Mouse (Mus musculus) hematopoietic stem cell, adult 5-6 weeks (primary cell): ENCODE results near the gene Sgsm3. TPM values are rescaled to one million over a fixed set of nuclear protein-coding genes. Genes with fewer than 3 reads are reported as not detected.
"Not testable (repeated sequence)": the region's sequence is repeated elsewhere in the genome, so short reads cannot be mapped to it uniquely, and the experiment has no call there.

Experiments used
- ATAC-seq, 2 experiments: fragments of 125-278 bp in 1 of 2; replicated peaks in 1 of 2; 2 replicates each; pipeline ENCODE4 v1.8.0; 2016 to 2017; ENCODE audit warnings: inconsistent platforms in 2 of 2, mild to moderate bottlenecking in 2 of 2, moderate number of reproducible peaks in 2 of 2, low read depth in 1 of 2, moderate TSS enrichment in 1 of 2; ENCODE audit not compliant: low FRiP score in 2 of 2, poor library complexity in 2 of 2, severe bottlenecking in 2 of 2, insufficient read depth in 1 of 2, low TSS enrichment in 1 of 2
- total RNA-seq: library from RNA; stranded (forward); fragments of 172-1452, 232-1000 nt; gene quantifications from 2 replicates; pipeline ENCODE4 v1.2.3, GENCODE M21; 2017

Gene Sgsm3
- total RNA-seq: 21.7 and 39.5 TPM in 2 replicates

DNA sequence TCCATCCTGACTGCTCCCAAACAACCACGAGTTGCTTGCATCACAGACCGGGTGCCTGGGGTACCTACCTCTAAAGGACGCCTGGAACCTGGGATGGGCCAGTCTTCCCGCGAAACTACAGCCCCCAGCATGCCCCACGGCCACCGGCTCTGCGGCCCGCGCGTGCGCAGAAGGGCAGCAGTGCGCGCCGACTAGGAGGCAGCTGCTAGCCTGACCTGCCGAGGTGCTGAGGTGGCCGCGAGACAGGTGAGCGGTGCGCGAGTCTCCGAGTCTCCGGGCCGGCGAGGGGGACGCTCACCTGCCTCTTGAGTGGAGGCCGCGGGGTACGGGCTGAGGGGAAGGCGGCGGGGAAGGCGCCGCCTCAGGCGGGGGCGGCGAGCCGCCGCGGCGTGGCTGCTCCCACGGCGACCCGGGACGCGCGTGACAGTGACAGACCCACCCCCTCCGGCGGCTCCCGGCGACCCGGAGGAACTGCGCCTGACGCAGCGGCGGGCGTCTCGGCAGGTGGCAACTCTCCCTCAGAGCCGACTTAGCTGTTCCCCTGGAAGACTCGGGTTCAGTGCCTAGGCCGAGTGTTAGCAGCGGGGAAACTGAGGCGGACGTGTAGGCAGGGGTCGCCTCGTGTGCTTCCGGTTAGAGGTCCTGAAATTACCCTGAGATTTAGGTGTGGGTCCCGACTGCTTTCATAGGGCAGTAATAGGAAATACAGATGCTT, at the start of gene Sgsm3:
TSS of gene Sgsm3 (plus strand) at position 146 of the 715 bp plus-strand sequence.
- ATAC-seq: peak; percentile 65 to 89

DNA sequence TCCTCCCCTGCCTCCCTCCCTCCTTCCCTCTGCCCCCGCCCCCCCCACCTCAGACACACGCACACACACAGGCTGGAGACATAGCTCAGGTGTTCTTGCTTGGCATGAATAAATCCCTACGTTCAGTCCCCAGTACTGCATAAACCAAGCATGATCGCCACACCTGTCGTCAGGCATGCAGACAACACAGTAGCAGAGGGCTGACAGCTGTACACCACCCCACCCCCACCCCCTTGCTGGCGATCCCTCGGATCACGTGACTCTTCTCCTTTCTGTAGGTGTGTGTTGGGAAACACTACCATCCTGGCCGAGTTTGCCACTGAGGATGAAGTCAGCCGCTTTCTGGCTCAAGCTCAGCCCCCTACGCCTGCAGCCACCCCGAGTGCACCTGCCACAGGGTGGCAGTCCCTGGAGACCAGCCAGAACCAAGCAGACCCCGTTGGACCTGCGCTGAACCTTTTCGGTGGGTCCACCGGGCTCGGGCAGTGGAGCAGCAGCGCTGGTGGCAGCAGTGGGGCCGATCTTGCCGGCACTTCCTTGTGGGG, 48.7 kb upstream of the Sgsm3 start:
- ATAC-seq: no peak

DNA sequence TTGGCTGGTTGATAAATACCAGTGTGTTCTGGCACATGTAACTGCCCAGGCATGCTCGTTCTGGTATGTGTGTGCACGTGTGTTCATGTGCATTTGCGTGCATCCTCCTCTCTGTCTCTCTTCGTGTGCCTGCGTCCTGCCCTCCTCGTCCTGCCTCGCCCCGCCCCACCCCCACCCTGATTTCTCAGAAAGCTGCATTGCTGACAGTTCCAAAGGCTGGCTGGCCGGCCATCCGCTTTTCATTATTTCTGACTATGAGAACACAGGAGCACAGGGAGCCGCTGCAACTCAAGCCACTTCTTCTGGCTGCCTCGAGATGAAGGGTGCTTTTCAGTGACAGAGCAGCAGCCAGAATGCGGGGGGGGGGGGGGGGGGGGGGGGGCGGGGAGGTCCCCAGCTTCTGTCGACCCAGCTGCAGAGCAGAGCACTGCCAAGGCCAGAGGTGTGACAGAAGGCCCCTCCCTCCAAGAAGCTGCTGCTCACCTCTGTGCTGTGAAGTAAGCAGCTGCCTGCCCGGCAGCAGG, 47.5 kb upstream of the Sgsm3 start:
- ATAC-seq: no peak

DNA sequence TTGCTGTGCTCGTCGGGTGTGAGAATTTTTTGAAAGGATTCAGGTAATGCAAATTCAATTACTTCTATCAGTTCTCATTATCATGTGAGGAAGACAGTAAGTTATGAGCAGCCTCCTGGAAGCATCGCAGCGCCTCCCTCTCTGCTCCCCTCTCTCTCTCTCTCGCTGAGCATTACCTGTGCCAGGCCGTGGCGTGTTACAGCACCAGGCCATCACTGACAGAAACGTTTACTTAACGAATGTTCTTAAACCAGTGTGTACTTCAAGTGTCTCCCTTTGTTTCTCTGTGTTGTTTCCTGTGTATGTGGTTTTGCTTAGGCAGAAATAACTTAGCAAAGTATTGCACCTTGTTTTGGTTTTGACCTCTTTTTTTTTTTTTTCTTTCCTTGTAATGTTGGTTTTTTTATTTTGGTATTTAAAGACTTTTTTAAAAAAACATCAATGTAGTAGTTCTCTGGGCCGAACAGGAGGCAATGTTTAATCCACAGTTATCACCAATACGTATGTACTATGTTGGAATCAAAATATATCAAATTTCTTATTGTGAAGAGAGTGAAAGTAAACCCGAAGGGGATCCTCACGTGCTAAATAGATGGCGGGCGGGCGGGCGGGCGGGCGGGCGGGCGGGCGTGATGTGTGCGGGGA, 46.8 kb upstream of the Sgsm3 start:
- ATAC-seq: not testable (repeated sequence)

DNA sequence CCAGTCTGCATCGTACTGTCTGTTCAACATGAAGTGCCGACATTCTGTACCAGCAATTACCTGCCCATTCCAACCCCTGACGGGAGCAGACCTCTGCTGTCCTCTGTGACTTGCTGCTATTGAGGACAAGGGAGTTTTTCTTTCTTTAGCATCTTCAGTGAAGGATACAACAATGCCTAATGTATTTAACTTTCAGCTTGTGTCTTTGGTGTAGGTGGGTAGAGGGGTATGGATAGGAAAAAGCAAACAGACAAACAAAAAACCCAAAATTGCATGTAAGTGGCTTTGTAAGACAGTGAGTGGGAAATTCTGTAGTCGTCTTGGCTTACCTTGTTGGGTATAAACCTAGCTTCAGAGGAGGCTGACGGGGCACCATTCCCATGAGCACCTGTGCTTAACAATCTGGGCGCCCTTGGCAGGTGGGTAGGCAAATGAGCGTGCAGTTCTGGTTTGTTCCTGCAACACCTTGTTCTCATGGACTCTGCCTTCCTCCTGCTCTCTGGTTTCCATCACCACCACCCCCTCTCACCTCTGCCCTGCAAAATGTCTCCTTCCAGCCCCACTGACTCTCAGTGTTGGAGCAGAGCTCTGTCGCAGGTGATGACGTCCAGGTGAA, 46.1 kb upstream of the Sgsm3 start:
- ATAC-seq: no peak

DNA sequence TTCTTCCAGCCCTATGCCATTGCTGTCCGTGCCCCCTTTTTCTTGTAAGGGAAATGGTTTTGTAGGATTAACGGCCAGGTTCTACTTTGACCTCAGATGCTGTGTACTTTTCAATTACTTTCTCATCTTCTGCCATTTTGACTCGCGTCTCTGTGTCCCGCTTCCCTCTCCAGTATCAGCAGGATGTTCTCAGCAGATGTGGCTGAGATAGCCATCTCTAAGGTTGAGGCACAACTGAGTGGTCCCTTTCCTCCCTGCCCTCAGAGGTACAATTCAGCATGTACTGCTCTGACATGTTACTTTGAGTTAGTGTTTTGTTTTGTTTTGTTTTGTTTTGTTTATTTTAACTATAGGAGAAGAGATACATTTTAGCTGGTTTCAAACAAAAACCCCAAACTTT, 42.7 kb upstream of the Sgsm3 start:
- no peak for ATAC-seq

DNA sequence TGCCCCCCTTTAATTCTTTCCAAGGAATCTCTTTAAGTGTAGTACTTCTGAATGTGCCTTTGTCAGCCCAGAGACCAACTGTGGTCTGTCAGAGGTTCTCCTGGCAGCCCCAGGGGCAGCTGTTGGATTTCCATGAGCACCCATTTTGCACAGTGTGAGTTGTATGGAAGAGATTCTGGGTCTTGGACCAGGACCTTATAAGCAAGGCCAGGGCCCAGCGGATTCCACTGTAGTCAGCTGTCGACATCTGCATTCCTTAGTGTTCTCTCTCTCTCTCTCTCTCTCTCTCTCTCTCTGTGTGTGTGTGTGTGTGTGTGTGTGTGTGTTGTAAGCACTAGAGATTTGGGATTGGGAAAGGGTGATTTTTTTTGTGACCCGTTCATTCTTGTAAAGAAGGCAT, 40.9 kb upstream of the Sgsm3 start:
- ATAC-seq: no peak

DNA sequence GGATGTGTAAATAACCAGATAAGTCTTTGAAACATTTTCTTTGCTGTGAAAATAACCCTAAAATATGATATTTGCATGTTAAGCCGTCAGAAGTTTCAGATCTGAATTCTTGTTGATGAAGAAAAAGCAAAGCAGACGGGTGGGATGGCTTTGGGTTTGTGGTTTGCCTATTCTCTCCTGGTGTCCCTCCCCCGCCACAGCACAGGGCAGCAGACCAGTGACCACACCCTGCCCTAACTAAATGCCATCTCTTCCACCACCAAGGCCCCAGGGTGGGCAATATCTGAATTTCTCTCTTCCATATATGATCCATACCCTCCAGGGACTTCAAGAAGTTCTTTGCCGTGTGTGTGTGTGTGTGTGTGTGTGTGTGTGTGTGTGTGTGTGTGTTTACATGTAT, 39.0 kb upstream of the Sgsm3 start:
- no peak for ATAC-seq

DNA sequence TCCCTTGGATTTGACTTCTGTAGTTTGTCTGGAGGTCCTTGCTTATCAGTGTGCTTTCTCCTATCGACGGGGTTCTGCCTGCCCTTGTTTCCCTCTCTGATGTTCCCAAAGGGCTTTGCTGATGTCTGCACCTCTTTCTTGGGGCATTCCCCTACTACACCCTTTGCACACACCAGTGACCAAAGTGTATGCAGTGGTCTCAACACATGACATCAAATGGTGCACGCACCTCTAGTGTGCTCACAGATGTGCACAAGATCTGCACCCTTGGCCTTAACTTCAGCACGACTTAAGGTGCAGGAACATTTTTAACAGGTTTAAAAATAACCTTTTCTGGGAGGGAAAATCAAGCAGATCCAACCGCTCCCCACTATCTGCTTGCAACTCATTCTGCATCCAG, 38.2 kb upstream of the Sgsm3 start:
- no peak for ATAC-seq

DNA sequence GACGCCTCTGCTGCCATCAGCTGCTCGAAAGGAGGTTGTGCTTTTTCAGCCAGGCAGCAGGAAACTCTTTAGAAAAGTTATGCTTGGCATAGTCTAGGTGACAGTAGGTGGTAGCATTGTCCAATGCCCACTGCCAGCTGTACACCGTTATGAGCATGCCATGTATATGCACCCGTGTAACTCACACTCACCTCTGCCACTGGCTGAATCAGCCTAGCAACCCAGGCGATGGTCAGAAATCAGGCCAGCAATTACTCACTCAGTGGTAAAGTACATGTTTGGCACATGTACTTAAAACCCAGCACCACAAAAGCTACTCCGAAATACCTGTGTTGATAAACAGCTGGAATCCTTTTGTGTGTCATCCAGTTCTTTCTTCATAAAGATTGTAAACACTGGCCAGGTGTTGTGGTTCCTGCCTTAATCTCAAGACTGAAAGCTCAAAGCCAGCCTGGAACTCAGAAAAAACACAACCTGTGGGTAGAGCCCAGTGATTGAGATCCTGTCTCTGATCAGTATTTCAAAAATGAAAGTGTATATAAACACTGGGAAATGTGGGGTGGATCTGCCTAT, 36.0 kb upstream of the Sgsm3 start:
- no peak for ATAC-seq

DNA sequence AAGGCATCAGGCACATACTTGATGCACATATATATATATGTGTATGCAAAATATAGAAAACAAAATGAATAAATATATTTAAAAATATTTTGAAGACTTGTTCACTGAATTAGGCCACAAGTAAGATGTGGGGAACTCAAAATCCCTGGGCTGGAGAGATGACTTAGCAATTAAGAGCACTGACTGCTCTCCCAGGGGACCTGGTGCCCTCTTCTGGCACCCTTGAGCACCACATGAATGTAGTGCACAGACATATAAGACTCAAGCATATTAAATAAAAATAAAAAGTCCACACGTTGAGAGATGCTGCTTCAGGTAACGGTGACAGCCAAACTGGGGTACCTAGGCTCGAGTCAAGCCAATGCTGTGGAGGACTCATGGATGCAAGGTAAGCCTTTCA, 31.7 kb upstream of the Sgsm3 start:
- peak; percentile 48 to 67; a peak in 1 of 4 replicates for ATAC-seq

DNA sequence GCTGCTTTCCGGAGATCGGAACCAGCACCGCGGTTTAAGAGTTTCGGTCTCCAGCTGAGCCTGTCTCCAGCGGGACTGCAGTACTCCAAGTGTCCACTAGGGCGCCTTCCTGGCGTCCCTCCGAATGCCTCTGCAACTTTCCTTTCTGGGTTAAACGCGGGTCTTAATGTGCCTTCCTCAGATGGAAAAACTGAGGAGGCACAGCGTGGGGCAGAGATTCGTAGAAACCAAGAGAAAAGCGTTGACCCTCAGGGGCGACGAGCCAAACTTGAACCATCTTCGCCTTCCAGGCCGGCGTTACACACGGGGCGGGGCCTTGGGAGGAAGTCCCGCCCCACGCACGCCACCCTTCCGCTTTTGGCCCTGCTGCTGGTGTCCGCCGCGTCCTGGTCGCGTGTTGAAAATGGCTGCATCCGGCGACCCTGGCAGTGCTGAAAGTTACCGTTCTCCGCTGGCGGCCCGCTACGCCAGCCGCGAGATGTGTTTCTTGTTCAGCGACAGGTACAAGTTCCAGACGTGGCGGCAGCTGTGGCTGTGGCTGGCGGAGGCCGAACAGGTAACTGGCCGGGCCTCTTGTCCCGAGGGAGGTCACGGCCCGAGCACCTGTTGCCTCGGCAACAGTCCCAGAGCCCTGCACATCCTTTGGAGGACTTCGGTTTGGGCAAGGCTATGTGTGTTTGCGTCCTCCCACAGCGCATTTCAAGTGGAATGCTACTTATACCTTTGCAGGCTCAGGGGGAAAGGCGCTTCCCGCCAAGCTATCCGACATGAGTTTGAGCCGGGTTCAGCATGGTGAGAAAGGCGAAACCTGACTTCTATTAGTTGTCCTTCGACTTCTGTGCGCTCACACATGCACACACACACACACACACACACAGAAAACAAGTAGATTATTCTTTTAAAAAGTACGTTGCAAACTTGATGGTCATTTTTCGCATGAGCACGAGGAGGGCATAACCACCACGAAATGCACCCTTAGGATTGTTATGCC, 29.1 kb upstream of the Sgsm3 start, which contains the start of gene Adsl:
TSS of gene Adsl (plus strand) at position 346 of the 991 bp plus-strand sequence.
- ATAC-seq: peak; percentile 98 to 99

DNA sequence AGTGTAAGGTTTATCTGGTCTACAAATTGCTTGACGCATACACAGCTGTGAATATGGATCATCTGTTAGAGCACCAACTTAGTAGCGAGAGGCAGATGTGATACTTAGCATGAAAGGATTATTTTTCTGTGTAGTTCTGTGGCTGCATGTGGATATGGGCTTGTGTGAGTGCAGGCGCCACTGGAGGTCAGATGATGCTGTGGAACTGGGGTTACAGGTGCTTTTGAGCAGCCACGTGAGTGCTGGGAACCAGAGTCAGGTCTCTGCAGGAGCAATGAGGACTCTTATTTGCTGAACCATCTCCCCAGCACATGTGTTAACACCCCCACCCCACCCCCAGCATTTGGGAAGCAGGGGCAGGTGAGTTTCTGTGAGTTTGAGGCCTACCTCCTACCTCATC, 28.1 kb upstream of the Sgsm3 start:
- no peak for ATAC-seq

DNA sequence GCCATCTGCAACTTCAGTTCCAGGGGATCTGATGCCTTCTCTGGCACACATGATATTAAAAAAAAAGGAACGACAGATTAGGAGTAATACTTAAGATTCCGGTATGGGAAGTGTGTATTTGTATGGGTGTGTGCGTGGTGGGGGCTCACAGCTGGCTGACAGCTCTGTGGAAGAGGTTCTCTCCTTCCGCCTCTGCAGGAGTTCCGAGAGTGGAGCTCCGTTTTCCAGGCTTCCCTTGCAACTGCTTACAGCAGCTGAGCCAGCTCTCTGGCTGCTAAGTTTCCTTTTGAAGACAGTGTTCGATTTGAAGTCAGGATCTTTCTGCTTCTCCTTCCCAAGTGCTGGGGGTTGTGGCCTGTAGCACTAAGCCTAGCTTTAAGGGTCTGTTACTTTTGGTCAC, 27.5 kb upstream of the Sgsm3 start:
- ATAC-seq: no peak

DNA sequence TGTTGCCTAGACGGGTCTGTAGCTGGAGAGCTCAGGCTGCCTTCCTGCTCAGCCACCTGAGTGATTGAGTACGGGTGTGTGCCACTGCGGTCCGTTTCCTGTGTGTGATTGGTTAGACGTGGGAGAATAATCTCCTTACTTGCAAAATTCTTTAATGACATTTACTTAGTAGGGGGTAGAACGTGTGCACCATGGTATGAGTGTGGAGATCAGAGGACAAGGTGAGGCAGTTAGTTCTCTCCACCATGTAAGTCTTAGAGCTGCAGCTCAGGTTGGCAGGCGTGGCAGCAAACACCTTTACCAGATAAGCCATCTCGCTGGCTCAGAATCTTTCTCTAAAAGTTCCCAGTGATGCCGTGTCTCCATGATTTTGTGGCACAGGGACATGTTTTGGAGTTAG, 23.6 kb upstream of the Sgsm3 start:
- no peak for ATAC-seq

DNA sequence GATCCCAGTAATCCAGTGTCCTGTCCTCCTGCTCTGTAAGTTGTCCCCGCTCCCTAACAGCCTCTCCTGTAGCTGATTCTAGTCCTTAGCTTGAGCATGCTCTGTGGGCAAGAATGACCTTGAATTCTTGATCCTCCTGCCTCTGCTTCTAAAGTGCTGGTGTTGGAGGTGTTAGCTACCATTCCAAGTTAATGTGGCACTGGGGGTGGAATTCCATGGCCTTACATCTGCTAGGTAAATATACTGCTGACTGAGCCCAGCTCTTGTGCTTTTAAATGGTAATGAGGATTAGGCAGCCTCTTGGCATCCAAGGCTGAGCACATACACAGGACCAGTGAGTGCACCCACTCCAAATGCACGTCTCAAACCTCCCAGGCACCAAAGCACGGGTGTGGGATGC, 22.7 kb upstream of the Sgsm3 start:
- no peak for ATAC-seq
